Mouse (Mus musculus) embryonic facial prominence, embryonic 12.5 days (tissue): ENCODE data around the gene Shank2. TPM values are rescaled to one million over a fixed set of nuclear protein-coding genes. Genes with fewer than 3 reads are reported as not detected.

ENCODE experiments used
- ATAC-seq: fragments of 200-750 bp; cut with Nextera tagmentation; 2 replicates; pipeline ENCODE4 v1.8.0; 2017; ENCODE audit not compliant: insufficient number of reproducible peaks, insufficient read depth, low FRiP score, low TSS enrichment
- H3K27ac ChIP-seq: fragments of 300-500 bp; sonication (generic); 2 replicates; pipeline ENCODE4 v1.5.1; 2016; ENCODE audit warnings: mild to moderate bottlenecking
- H3K27me3 ChIP-seq: fragments of 300-500 bp; sonication (generic); 2 replicates; pipeline ENCODE4 v1.6.1; 2016; ENCODE audit warnings: mild to moderate bottlenecking, moderate library complexity
- H3K36me3 ChIP-seq: fragments of 300-500 bp; sonication (generic); 2 replicates; pipeline ENCODE4 v1.6.1; 2016; ENCODE audit warnings: mild to moderate bottlenecking
- H3K4me1 ChIP-seq: fragments of 300-500 bp; sonication (generic); 2 replicates; pipeline ENCODE4 v1.6.1; 2016
- H3K4me2 ChIP-seq: fragments of 300-500 bp; sonication (generic); replicated peaks from 2 replicates; pipeline ENCODE4 v1.6.1; 2016; ENCODE audit warnings: mild to moderate bottlenecking, moderate library complexity
- H3K4me3 ChIP-seq: fragments of 300-500 bp; sonication (generic); 2 replicates; pipeline ENCODE4 v1.5.1; 2016; ENCODE audit warnings: mild to moderate bottlenecking
- H3K9ac ChIP-seq: fragments of 300-500 bp; sonication (generic); 2 replicates; pipeline ENCODE4 v1.6.1; 2016; ENCODE audit warnings: mild to moderate bottlenecking, moderate library complexity
- H3K9me3 ChIP-seq: fragments of 300-500 bp; sonication (generic); 2 replicates; pipeline ENCODE4 v1.6.1; 2016; ENCODE audit warnings: mild to moderate bottlenecking, moderate library complexity
- WGBS: fragments of 180-500 bp; shearing (Covaris S2); methylation state at CpG from one replicate; pipeline ENCODE4 v1.1.7; 2016; 5-methylcytosine and 5-hydroxymethylcytosine counted together
- microRNA-seq: library from miRNA; unstranded; fragments of <30 nt; microRNA quantifications from one replicate; pipeline ENCODE4, GENCODE M21; 2017
- polyA plus RNA-seq: library from polyadenylated mRNA; unstranded; fragments of >200 nt; fragmentation: Nextera tagmentation; extraction: Ambion mirVana; gene quantifications from 2 replicates; pipeline ENCODE4 v1.2.1, GENCODE M21; 2016

Shank2 gene
- polyA plus RNA-seq, 1 experiment from 2014 or later, result 1.00 TPM

GRCm38 (mm10) chr7:144473486-144473885 lies 471.8 kb downstream of the Shank2 start:
- Histone ChIP-seq H3K36me3 (peaks cover 22% of the 10 kb centered on the region), H3K27ac (no peak overlapping the region), H3K4me1 (peaks cover 13% of the 10 kb centered on the region), H3K27me3 (no peaks in the 10 kb centered on the region), H3K4me2 (no peak overlapping the region), H3K9me3 (no peaks in the 10 kb centered on the region), H3K4me3 (no peak overlapping the region), H3K9ac (no peak overlapping the region)
- no peak for ATAC-seq
- WGBS, result 70% methylated on average over 4 of the region's 4 CpGs

Small RNA genes within 50 kb of the gene (microRNA-seq; reads per million reads assigned to microRNA genes)
- 1.6 reads per million for gene Mir3105

Other genes starting within 250 kb of the Shank2 start
- 31.6 and 35.6 TPM in 2 replicates for gene Osbpl5, start 244.9 kb upstream of the Shank2 start, polyA plus RNA-seq
- gene Mrgprg, start 234.9 kb upstream of the Shank2 start, polyA plus RNA-seq, result not detected in 2 replicates
- gene Mrgpre, start 217.4 kb upstream of the Shank2 start, polyA plus RNA-seq, result 1.1 and 1.5 TPM in 2 replicates
- gene Nadsyn1, start 179.1 kb upstream of the Shank2 start, polyA plus RNA-seq, result 7.7 and 9.2 TPM in 2 replicates
- gene Dhcr7, start 178.8 kb upstream of the Shank2 start, polyA plus RNA-seq, result 43.6 and 45.0 TPM in 2 replicates
- gene Gm498, start 135.1 kb upstream of the Shank2 start, polyA plus RNA-seq, result not detected in 2 replicates